Mouse (Mus musculus): ENCODE data around the gene Sh3pxd2a.

The Sh3pxd2a gene

DNA sequence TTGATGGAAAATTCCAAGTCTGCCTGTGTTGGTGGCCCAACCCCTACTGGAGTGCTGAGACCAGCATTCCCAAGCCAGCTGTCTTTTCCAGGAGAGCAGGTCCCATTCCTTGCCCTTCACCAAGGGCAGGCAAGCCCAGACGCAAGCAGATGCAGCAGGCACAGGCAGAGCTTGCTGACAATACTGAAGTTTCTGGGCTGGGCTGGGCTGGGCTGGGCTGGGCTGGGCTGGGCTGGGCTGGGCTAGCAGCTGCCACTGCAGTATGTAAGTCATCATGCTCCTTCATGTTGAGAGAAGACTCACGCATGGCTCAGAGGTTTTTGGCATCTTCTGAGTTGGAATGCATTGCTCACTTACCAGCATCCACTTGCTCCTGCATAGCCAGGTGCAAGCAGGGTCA lies 27.7 kb upstream of the Sh3pxd2a start:
- DNase-seq (ENCODE audit: low spot score) = no peak

DNA sequence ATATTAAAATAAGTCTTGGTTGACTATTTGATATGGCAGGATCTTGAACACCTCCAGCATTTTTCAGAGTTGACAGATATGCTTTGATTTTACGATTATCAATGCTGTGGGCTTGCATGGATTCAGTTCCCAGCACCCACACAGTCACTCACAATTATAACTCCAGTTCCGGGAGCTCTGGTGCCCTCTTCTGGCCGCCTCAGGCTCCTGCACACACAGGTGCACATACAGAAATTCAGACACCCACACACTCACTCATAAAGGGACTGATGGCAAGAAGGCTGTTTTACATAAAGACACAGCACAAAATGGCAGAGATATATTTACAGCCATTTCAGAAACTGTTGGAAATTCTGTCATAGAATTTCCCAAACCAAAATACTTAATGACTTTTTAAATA lies 25.0 kb upstream of the Sh3pxd2a start:
- no peak for DNase-seq (ENCODE audit: low spot score)

DNA sequence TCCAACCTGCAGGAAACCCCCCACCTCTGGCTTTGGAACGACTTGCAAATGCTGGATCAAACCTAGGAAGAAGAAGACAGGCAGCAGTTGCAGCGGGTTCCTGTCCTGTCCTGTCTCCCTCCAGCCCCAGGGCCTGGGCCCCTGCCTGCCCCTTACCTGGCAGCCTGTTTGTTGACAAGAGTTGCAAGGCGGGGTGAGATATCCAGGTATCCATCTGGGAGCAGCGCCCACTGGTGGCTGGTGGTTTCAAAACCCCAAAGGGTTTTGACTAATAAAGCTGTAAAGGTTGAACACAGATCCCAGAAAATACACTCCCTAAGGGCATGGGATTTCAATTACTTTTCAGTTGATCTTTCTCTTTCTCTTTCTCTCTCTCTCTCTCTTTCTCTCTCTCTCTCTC lies 24.0 kb upstream of the Sh3pxd2a start:
- DNase-seq (ENCODE audit: low spot score) = peak; percentile 63

DNA sequence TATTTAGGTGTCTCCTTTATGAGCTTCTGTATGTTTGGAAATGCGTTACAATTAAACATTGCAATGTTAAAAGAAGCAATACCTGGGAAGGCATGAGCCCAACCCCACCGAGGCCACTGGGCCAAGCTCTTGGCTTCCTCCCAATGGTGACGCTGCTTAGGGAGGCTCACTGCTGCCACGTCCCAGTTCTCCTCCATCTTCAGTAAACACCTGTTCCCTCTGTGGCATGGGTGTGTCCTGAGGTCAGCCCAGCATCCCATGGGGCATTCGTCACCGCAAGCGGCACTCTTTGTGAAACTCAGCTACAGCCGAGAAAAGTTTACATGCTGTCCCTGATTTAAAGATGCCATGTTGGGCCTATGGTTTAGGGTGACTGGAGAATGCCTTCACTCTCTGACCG lies 23.4 kb upstream of the Sh3pxd2a start:
- no peak for DNase-seq (ENCODE audit: low spot score)

DNA sequence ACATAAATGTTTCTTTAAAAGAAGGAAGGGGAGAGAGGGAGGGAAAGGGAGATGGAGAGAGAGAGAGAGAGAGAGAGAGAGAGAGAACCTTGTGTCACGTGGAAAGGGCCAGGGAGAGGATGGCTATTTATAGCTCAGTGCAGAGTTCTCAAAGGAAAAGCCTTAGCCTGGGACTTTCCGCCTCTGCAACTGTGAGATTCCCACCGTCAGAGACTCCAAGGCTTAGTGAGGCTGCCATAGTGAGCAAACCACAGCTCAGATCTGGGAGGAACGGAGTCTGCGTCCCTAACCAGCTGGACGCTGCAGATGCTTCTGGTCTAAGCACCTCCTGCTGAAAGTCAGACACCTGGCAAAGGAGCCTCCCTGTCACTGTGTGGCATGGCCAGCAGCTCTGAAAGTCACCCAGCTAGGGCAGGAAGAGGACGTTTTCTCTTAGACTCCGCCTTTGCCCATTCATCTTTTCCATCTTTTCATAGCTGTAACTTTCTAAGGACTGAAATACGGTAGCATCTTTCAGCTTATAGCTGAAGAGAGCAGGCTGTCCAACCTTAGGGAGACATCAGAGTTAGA lies 21.9 kb upstream of the Sh3pxd2a start:
- no peak for DNase-seq (ENCODE audit: low spot score)

DNA sequence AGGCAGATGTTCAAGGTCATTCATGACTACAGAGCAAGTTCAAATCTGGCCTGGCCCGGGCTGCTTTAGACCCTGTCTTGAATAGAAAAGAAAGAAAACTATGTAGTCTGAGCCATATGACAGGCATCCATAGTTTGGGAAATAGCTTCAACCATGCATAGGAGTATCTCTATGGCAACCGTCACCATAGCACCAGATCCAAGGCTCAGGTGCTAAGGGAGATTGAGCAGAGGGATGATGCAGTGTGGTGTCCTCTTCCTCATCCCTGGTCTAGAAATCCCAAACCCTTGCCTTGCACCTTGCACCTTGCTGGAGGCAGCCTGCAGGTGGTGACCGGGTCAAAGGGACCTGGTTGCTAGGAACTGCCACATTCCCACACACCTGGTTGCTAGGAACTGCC lies 19.9 kb upstream of the Sh3pxd2a start:
- no peak for DNase-seq (ENCODE audit: low spot score)

DNA sequence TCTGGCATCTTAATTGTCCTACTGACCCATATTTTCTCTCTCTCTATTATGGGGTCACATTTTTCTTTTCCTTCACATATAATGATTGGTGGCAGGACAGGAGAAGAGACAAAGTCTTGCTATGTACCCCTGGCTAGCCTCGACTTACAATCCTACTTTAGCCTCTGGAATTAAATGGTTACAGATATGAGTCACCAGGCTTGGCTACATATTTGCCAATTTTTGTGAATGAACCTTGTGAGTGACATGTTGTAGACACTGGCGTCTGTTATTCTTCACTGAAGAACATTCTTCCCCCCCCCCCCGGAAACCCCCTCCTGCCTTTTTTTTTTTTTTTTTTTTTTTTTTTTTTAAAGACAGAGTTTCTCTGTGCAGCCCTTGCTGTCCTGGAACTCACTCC lies 19.1 kb upstream of the Sh3pxd2a start:
- no peak for DNase-seq (ENCODE audit: low spot score)

DNA sequence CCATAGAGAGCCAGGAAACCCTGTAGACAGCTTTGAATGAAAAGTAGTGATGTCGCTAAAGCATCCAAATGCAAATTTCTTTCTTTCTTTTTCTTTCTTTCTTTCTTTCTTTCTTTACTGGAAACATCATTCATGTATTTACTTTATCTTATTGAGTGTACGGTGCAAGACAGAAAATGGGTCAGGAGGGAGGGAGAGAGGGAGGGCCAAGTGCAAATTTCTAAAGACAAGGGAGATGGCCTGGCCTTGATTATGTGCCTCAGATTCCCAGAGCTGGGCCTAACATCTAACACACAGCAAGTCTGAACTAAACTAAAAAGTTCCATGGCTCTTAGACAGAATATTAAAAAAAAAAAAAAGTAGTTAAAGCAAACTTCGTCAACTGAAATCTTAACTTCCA lies 9.3 kb upstream of the Sh3pxd2a start:
- DNase-seq (ENCODE audit: low spot score) = no peak

DNA sequence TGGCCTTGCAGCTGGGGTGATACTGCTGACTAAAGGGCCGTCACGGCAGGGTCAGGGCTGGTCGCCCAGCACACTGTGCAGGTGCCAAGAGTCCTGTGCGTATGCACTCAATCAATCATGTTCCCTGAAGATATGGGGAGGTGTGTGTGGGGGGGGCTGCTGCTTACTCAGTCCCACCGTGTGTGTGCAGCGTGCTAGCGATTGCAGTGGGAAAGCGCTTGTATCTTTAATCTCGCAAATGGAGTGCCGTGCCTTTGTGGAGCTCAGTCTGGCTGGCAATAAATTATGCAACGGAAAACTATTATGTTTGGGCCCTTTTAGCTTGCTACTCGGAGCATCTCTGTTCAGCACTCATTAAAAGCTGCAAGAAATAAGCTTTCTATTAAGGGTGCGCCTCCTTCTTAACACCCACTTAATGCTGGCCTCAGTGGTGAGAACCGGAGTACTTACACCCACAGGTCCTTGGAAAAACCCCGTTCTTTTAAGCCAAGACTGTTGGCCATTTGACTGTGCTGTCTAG lies 8.7 kb upstream of the Sh3pxd2a start:
- DNase-seq (ENCODE audit: low spot score) = no peak

DNA sequence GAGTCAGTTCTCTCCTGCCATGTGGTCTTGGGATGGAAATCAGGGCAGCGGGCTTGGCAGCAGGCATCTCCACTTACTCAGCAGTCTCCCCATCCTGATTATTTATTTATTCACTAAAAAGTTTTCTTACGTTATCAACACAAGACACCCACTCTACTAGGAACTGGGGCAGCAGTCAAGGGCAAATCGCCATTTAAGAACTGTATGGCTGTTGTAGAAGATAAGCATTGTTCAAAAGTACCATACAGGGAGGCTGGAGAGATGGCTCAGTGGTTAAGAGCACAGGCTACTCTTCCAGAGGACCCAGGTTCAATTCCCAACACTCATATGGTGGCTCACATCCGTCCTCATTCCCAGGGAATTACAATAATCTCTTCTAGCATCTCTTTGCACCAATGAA lies 7.6 kb upstream of the Sh3pxd2a start:
- DNase-seq (ENCODE audit: low spot score) = no peak

DNA sequence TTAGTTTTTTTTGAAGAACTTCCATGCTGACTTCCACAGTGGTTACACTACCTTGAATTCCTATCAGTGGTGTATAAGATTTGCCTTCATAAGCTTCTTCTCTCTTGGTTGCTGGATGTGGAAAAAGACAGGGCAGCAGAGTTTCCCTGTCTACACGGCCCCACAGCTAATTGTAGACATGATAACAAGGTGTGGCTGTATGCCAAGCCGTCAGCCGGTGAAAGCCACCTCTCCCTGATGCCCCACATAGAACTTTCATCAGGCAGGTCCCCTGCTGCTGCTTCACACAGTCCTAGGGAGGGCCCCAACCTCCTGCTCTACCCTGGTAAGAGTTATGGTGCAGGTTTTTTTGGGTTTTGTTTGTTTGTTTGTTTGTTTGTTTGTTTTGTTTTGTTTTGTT lies 4.5 kb upstream of the Sh3pxd2a start:
- DNase-seq (ENCODE audit: low spot score) = no peak

DNA sequence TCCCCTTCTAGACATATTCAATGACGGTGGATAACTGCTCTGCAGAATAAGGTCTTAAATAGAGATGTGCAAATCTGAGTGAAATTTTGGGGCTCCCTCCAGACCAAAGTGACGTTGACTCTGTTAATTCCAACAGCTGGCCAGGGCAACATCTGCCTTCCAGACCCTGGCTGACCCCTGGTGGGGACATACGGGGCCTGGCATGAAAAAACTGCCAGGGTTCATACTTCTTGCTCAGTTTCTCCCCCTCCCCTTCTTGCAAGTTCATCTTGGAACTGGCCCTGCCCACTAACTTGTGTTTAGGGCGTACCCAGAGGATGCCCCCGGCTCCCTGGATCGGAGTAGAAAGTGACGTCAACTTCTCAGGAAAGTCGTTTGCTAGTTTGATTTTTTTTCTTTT lies 2.6 kb upstream of the Sh3pxd2a start:
- DNase-seq (ENCODE audit: low spot score) = no peak

DNA sequence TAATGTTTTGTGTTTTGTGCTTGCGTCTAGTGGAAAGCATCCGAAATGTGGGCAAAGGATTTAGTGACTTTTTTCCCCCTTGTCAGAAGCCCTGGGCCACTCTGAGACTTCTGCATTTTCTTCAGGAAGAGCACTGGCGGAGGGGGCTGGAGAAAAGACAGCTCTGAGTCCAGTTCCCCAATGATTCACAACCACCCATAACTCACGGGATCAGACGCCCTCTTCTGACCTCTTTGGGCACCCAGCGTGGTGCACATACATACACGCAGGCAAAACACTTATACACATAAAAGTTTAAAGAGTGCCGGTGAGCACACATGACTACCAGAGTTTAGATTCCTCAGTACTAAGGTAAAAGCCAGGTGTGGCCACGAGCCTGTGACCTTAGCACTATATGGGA lies 1.3 kb upstream of the Sh3pxd2a start:
- no peak for DNase-seq (ENCODE audit: low spot score)

DNA sequence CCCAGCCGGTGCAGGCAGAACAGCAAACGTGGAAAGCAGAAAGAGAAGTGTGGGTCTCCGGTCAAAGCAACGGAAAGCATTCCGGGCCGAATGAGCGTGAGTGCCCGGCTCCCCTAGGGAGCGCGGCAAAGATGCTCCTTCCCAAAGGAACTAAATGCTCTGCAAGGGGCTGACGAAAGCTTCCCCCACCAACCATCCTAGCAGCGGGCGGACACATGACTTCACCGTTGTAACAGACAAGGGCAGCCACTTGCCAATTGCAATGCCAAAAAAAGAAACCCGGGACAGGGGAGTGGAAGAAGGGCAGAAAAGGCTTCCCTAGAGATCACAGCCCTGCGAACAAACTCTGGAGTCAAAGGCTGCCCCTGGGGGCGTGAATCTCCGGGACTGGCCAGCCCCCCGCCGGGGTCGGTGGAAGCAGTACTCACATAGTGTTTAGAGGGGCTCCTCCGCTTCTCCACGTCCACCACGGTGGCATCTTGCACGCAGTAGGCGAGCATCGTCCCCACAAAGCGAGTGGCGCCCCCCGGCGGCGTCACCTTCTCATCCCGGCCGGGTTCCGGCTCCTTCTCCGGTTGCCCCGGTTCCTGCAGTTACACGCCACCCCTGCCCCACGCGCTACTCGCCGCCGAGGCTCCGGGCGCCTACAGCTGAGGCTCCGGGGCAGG lies 431 bp downstream of the Sh3pxd2a start:
- DNase-seq (ENCODE audit: low spot score) = peak; percentile 84

DNA sequence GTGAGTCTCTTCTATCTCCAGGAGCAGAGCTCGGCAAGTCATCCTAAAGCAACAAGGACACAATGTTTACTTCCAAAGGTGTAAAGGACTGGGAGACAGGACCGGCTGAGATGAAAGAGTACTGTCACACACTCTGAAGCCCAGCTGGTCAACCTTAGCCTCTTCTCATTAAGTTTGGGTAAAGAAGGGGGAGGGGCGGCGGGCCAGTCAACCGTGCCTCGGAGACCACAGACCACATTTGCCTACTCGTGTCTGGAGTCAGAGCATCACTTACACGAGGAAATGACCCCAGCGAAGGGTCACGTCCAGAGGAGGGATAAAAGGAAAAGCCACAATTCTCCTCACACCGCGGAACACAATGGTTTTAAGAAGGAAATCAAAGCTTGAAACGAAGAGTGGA lies 995 bp downstream of the Sh3pxd2a start:
- DNase-seq (ENCODE audit: low spot score) = no peak

DNA sequence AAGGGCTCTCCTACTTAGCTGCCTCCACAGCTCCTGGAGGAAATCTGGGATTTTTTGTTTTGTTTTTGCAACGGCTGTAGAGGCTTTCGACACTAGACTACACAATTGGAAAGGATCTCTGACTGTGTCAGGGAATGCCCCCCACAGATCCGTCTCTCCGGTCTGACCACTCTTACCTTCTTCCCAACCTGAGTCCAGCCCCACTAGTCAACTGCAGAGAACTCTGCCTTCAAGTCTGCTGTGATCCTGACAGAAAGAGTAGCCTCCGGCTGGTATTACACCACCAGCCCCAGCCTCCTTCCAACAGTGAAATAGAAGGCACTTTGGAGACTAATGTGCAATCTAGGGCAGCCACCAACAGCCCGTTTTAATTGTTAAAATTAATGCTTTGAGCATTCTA lies 1.5 kb downstream of the Sh3pxd2a start:
- no peak for DNase-seq (ENCODE audit: low spot score)

DNA sequence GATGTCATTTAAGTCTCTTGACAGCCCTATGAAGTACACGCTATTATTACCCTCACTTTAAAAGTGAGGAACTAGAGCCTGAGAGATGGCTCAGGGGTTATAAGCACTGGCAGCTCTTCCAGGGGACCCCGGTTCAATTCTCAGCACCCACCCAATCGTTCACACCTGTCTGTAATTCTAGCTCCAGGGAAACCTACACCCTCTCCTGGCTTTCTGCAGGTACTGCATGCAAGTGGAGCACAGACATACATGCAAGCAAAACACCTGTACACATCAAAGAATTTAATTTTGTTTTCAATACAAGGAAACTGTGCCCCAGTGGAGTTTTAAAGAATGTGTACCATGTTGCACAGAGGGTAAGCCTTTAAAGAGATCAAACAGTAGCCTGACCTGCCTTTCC lies 2.4 kb downstream of the Sh3pxd2a start:
- no peak for DNase-seq (ENCODE audit: low spot score)

DNA sequence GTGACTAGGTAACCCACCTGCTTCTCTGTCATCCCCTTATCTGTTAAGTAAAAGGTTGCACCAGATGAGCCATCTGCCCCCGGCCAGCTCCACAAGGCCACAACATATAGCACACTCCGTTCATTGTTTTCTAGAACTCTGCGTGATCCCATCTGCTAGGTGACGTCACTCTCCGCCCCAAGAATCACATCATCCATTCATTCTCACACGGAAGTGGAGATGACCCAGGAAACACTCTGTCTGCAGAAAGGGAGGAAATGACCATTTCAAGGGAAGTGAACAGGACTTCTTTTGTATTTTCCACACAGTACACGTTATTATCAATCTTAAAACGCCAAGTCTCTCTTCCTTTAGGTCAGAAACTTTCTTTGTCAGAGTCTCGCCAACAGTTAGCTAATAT lies 2.8 kb downstream of the Sh3pxd2a start:
- no peak for DNase-seq (ENCODE audit: low spot score)

DNA sequence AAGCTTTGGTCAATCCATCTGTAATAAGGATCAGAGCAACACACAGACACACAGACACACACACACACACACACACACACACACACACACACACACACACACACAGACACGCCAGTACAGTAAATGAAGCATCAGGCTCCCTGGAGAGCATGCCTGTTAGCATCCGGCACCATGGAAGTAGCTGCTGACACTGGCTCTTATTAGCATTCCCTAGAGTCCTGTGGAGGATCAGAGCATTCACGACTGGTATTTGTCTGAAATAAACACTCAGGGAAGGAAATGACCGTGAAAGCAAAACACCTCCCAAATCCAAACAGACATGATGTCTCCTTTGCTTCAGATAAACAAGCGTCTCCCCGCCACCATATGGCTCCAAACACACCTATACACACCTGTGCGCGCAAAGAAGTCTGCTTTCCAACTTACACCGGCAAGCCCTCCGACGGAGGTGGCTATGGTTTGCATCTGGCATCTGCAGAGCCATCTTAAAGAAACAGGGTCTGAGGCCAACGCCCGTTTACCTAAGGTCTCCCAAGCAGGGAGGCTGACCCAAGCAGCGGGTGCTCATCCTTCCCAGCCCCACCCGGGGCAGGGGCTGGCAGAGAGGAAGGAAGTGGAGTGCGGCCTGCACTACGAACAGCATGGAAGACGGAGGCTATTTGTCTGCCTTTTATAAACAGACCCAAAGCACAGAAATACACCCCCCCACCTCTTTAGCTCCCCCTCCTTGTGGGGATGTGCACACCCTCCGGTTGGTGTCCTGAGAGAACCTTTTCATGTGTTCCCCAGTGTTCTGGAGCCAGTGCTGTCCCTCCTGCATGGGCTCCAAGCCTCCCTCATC lies 3.9 kb downstream of the Sh3pxd2a start:
- DNase-seq (ENCODE audit: low spot score) = no peak

DNA sequence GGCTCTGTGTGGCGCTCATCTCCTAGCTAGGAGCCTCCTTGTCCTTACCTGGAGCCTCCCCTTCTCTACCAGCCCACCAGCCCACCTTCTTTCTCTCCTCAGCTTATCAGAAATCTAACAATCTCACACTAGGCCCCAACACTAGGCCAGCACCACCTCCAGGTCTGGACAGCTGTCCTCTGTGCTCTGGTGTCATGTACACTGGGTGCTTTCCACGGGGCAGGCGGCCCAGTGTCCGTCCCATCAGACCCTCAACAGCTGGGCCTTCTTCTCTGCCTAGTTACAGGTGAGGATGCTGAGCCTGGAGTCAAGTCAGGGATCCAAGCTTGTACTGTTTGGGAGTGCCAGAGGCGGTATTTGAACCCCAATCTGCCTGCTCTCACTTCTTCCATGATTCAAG lies 5.0 kb downstream of the Sh3pxd2a start:
- no peak for DNase-seq (ENCODE audit: low spot score)

DNA sequence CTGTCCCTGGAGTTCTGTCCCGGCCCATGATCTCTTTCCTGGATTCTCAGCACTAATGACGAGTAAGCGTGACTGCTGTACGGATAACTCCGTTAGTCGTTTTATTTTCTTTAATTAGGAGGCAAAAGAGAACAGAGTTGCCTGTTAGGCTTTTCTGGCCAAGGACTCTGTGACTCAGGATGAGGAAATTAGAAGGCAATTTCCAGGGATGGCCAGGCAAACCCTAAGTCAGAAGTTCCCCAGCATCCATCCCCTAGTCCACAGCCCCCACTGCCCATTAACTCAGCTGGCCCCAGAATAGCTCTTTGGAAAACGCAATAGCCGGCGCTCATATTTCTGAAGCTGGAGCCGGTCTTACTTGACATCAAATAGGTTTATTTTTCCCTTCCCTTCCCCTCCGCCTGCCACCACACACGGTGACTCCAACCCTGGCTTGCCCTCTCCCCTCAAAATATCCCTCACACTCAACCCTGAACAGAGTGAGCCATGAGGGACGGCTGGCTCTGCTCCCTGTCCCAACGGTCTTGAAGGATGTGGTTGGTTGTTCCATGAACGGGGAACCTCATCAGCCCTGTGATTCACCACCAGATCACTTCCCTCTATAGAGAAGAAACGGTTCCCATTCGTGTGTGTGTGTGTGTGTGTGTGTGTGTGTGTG lies 5.6 kb downstream of the Sh3pxd2a start:
- no peak for DNase-seq (ENCODE audit: low spot score)

DNA sequence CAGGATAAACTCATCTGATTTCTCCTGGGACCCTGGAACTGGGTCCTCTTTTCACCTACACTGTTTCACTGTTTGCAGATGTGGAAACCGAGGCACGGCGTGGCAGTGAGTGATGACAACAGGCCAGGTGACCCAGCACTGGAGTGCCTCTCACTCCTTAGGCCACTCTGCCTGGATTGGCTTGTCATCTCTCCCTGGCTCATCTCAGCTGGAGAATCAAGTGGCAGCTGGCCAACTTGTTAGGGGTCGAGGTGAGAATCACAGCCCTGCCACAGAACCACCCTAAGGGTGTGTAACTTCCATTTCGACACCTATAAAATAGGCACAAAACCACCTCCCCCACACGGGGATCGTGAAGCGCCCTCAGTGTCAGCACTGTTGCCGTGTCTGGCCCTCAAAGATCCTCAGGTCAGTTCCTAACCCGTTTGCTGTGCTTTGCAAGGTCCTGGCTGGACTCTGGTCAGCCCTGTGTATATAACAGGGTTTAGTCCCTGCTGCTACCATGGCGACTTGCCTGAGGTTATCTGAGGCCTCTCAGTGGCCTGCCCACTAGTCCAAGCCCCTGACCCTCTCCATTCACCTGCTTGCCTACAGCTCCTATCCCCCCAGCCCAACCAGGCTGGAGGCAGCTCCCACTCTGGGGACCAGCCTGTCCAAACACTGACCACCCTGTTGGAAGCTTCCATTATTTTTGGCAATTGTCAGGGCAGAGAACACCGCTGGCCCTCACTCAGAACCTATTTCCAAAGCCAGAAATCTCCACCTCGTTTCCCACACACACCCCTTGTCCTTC lies 6.3 kb downstream of the Sh3pxd2a start:
- DNase-seq (ENCODE audit: low spot score) = no peak

Data from urinary bladder, postnatal 25 days (tissue).